Comparison of ENCODE assay signal across 8 mouse cellular contexts in genomic region chr16:38562968-38563327, GRCm38 (mm10). TPM values are rescaled to one million over a fixed set of nuclear protein-coding genes. Genes with fewer than 3 reads are reported as not detected.
DNase-seq lines count a peak whose midpoint lies in the region; ATAC-seq and TF ChIP-seq lines count a peak whose summit lies in the region.

No protein-coding gene starts in this region.

- H3K4me1 ChIP-seq in ES-Bruce4 (ENCODE audit: control insufficient read depth, insufficient read depth, low read length): peaks cover 2% of the 10 kb centered on the region
- H3K4me1 ChIP-seq in forebrain, postnatal 0 days (ENCODE audit: insufficient read depth): peaks cover 7% of the 10 kb centered on the region

- peak; percentile 67 for ATAC-seq in forebrain, postnatal 0 days
- ATAC-seq in megakaryocyte, adult 5-6 weeks (ENCODE audit: poor library complexity, severe bottlenecking): peak; percentile 59

- peak overlapping the region; percentile 86 for H3K4me3 ChIP-seq in gastrocnemius, adult 2 months
- peak overlapping the region; percentile 82 for H3K4me3 ChIP-seq in ES-Bruce4 (ENCODE audit: low read depth, low read length)
- H3K4me3 ChIP-seq in forebrain, postnatal 0 days (ENCODE audit: low read depth, low read length): peak overlapping the region; percentile 71

- TF ChIP-seq EP300 in ES-Bruce4 (IDR thresholded peaks at IDR 0.05; ENCODE audit: insufficient read depth, low read depth, low read length): no peak

- peak overlapping the region; percentile 92 for H3K27ac ChIP-seq in gastrocnemius, adult 2 months
- 0 out of 2 replicates have a peak overlapping the region, but pooled peaks have one; percentile 1 for H3K27ac ChIP-seq in ES-Bruce4 (ENCODE audit: insufficient read depth, low read length)
- peak overlapping the region; percentile 78 for H3K27ac ChIP-seq in forebrain, postnatal 0 days (ENCODE audit: low read depth, low read length)

- H3K27me3 ChIP-seq in ES-Bruce4 (ENCODE audit: control insufficient read depth, insufficient read depth, low read length, poor library complexity, severe bottlenecking): no peaks in the 10 kb centered on the region
- H3K27me3 ChIP-seq in forebrain, postnatal 0 days (ENCODE audit: insufficient read depth, low read length): peaks cover 4% of the 10 kb centered on the region; the same call in 1 of the 2 replicates

- intact Hi-C loops in gastrocnemius, adult 2 months (cut with DNase I): loop anchor here (5.0 kb wide), 1 partner anchor 41 kb away; the partner anchor contains the start of gene Timmdc1

- H3K9ac ChIP-seq in ES-Bruce4 (ENCODE audit: low read depth, poor library complexity, severe bottlenecking): peak overlapping the region; percentile 77
- H3K9ac ChIP-seq in forebrain, postnatal 0 days: peak overlapping the region; percentile 74

- no peak for TF ChIP-seq CTCF in gastrocnemius, adult 2 months (IDR thresholded peaks at IDR 0.05)
- TF ChIP-seq CTCF in ES-Bruce4 (IDR thresholded peaks at IDR 0.05; ENCODE audit: low read depth, low read length): no peak
- TF ChIP-seq CTCF in forebrain, postnatal 0 days (IDR thresholded peaks at IDR 0.05; ENCODE audit: low read depth): no peak

- no peaks in the 10 kb centered on the region for H3K9me3 ChIP-seq in ES-Bruce4 (replicated peaks; ENCODE audit: control insufficient read depth, insufficient read depth, low read length, poor library complexity, severe bottlenecking)
- H3K9me3 ChIP-seq in forebrain, postnatal 0 days (ENCODE audit: low read length): no peaks in the 10 kb centered on the region

- under 1% methylated on average over 25 of the region's 25 CpGs for WGBS in forebrain, postnatal 0 days

- peak overlapping the region; percentile 77 for H3K4me2 ChIP-seq in forebrain, postnatal 0 days (ENCODE audit: low read depth)

- DNase-seq in gastrocnemius, adult 2 months: no peak
- DNase-seq in gastrocnemius, postnatal 4 days (ENCODE audit: low spot score in 2 of 2): no peak
- no peak for DNase-seq in forebrain, postnatal 0 days
- no peak for DNase-seq in frontal cortex, postnatal 36 days (ENCODE audit: low spot score in 2 of 2)
- DNase-seq in embryo, embryonic 9.5 days (ENCODE audit: extremely low spot score): no peak
- no peak for DNase-seq in gastrocnemius, adult 18-20 months (ENCODE audit: low spot score)

- no peak for TF ChIP-seq POLR2A in ES-Bruce4 (IDR thresholded peaks at IDR 0.05; ENCODE audit: insufficient read depth, low read length)

- peaks cover 27% of the 10 kb centered on the region for H3K36me3 ChIP-seq in ES-Bruce4 (ENCODE audit: control insufficient read depth, insufficient read depth, low read length, poor library complexity, severe bottlenecking)
- H3K36me3 ChIP-seq in forebrain, postnatal 0 days (ENCODE audit: insufficient read depth): peaks cover 6% of the 10 kb centered on the region

RNA-seq across cellular contexts. Expression of gene Tmem39a, which starts 4.5 kb away (rescaled TPM):
- total RNA-seq in gastrocnemius, adult 2 months (2021): 10 to 100 TPM; 17.4 to 20.7 TPM
- total RNA-seq in gastrocnemius, postnatal 4 days (2021): 10 to 100 TPM; 47.4 to 56.4 TPM
- 165 and 186 TPM in 2 replicates for polyA plus RNA-seq in ES-Bruce4 (2011; ENCODE audit: insufficient read depth, insufficient read length, low read depth, missing spikeins)
- 12.1 and 16.2 TPM in 2 replicates for total RNA-seq in forebrain, postnatal 0 days (2014; rRNA removed)
- 14.4 and 16.2 TPM in 2 replicates for polyA plus RNA-seq in forebrain, postnatal 0 days (2015; fragmentation: Nextera tagmentation; extraction: Ambion mirVana)
- total RNA-seq in megakaryocyte, adult 5-6 weeks (2015): 67.1 and 67.2 TPM in 2 replicates
- total RNA-seq in megakaryocyte, adult 5-6 weeks (2017): 32.1 and 32.5 TPM in 2 replicates
- total RNA-seq in gastrocnemius, adult 18-20 months (2021): 10 to 100 TPM; 13.4 to 16.7 TPM

RNA-seq across cellular contexts. Expression of gene Poglut1, which starts 12.9 kb away (rescaled TPM):
- total RNA-seq in gastrocnemius, adult 2 months (2021): 1 to 10 TPM; 8.5 TPM
- total RNA-seq in gastrocnemius, postnatal 4 days (2021): 10 to 100 TPM; 12.7 to 14.8 TPM
- 90.1 and 99.5 TPM in 2 replicates for polyA plus RNA-seq in ES-Bruce4 (2011; ENCODE audit: insufficient read depth, insufficient read length, low read depth, missing spikeins)
- total RNA-seq in forebrain, postnatal 0 days (2014; rRNA removed): 38.4 and 47.5 TPM in 2 replicates
- polyA plus RNA-seq in forebrain, postnatal 0 days (2015; fragmentation: Nextera tagmentation; extraction: Ambion mirVana): 29.8 and 36.5 TPM in 2 replicates
- total RNA-seq in megakaryocyte, adult 5-6 weeks (2015): 25.0 and 29.4 TPM in 2 replicates
- total RNA-seq in megakaryocyte, adult 5-6 weeks (2017): 13.5 and 15.4 TPM in 2 replicates
- total RNA-seq in gastrocnemius, adult 18-20 months (2021): 1 to 10 TPM; 7.5 to 9.4 TPM

RNA-seq across cellular contexts. Expression of gene Timmdc1, which starts 40.5 kb away (rescaled TPM):
- 10 to 100 TPM; 40.9 to 54.9 TPM for total RNA-seq in gastrocnemius, adult 2 months (2021)
- total RNA-seq in gastrocnemius, postnatal 4 days (2021): 10 to 100 TPM; 30.8 to 33.5 TPM
- polyA plus RNA-seq in ES-Bruce4 (2011; ENCODE audit: insufficient read depth, insufficient read length, low read depth, missing spikeins): 46.4 and 53.9 TPM in 2 replicates
- total RNA-seq in forebrain, postnatal 0 days (2014; rRNA removed): 30.3 and 34.3 TPM in 2 replicates
- polyA plus RNA-seq in forebrain, postnatal 0 days (2015; fragmentation: Nextera tagmentation; extraction: Ambion mirVana): 22.2 and 27.2 TPM in 2 replicates
- total RNA-seq in megakaryocyte, adult 5-6 weeks (2015): 5.3 and 9.3 TPM in 2 replicates
- 19.0 and 19.9 TPM in 2 replicates for total RNA-seq in megakaryocyte, adult 5-6 weeks (2017)
- 10 to 100 TPM; 45.9 to 46.2 TPM for total RNA-seq in gastrocnemius, adult 18-20 months (2021)

Comparison
In these comparisons a context has a peak if more than half of its experiments do, and no peak if none do; other contexts are left out.
1. H3K27ac ChIP-seq: peak in every context shown above with its lines; median percentile 92 in gastrocnemius, adult 2 months; 78 in forebrain, postnatal 0 days; 1 in ES-Bruce4.